Mouse (Mus musculus): ENCODE measurements around the gene Epha7.

GRCm38 (mm10) chr4:28866411-28866810 lies 53.5 kb downstream of the Epha7 start:
- TF ChIP-seq CTCF (IDR thresholded peaks at IDR 0.05; ENCODE audit: low read depth, low read length) (no peak), TAL1 (conservative IDR thresholded peaks at IDR 0.05; ENCODE audit: low read depth, low read length) (no peak)
